Mouse (Mus musculus) stomach, postnatal 0 days (tissue): Measurements from ENCODE around the gene Senp3.

Source experiments
- CTCF ChIP-seq: IDR thresholded peaks from 2 replicates; pipeline ENCODE4 v1.5.1; 2016; ENCODE audit warnings: antibody characterized with exemption, low read depth, mild to moderate bottlenecking, moderate library complexity
- EP300 ChIP-seq: optimal IDR thresholded peaks from 2 replicates; pipeline ENCODE3; 2016; ENCODE audit warnings: antibody characterized with exemption

- peak; percentile 15; the same call in 1 of the 2 replicates for TF ChIP-seq CTCF
- TF ChIP-seq EP300, result no peak
Measured at GRCm38 (mm10) chr11:69661221-69661881, 20.5 kb downstream of the Senp3 start.
